Mouse (Mus musculus) cerebellum, adult 11 months (tissue): ENCODE data around the gene Cyp17a1.

Experiments
- DNase-seq: peaks from one replicate; pipeline ENCODE4 v3.0.0; 2022

The Cyp17a1 gene

GRCm38 (mm10) chr19:46672766-46673418 lies at the start of gene Cyp17a1:
TSS of gene Cyp17a1 (minus strand) at chr19:46673172.
- DNase-seq, result no peak

GRCm38 (mm10) chr19:46718150-46718549 lies 45.2 kb upstream of the Cyp17a1 start:
- DNase-seq, result no peak

- DNase-seq, result no peak
Observed at GRCm38 (mm10) chr19:46715016-46715415, 42.0 kb upstream of the Cyp17a1 start.

DNA sequence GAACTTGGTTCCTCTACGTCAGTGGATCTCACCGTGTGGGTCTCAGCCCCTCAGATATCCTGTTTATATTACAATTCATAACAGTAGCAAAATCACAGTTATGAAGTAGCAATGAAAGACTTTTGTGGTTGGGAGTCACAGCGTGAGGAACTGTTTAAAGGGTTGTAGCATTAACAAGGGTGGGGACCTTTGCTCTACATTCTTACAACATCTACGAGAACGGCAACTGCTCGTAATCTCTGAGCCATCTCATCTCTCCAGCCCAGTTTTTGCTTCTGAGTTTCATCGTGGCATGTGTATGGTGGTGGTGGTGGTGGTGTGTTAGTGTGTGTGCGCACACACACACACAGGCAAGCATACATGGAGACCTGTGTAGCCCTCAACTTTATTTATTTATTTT lies 41.3 kb upstream of the Cyp17a1 start:
- DNase-seq, result no peak

DNA sequence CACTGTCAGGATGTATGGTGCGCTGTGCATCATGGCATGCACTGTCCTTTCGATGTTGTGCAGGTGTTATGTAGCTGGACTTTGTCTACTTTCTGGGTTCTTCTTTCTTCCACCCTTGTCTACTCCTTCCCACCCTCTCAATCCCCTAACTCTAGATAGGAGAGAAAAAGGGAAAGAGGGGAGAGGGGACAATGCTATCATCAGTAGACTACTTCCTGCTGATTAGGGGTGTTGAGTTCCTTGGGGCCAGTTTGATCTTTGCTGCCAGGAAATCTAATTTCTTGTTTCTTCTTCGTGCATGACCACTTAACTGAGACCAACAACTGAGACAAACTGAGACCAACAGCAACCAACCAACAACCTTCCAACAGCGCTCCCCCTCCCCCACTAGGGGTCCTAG lies 37.6 kb upstream of the Cyp17a1 start:
- no peak for DNase-seq

DNA sequence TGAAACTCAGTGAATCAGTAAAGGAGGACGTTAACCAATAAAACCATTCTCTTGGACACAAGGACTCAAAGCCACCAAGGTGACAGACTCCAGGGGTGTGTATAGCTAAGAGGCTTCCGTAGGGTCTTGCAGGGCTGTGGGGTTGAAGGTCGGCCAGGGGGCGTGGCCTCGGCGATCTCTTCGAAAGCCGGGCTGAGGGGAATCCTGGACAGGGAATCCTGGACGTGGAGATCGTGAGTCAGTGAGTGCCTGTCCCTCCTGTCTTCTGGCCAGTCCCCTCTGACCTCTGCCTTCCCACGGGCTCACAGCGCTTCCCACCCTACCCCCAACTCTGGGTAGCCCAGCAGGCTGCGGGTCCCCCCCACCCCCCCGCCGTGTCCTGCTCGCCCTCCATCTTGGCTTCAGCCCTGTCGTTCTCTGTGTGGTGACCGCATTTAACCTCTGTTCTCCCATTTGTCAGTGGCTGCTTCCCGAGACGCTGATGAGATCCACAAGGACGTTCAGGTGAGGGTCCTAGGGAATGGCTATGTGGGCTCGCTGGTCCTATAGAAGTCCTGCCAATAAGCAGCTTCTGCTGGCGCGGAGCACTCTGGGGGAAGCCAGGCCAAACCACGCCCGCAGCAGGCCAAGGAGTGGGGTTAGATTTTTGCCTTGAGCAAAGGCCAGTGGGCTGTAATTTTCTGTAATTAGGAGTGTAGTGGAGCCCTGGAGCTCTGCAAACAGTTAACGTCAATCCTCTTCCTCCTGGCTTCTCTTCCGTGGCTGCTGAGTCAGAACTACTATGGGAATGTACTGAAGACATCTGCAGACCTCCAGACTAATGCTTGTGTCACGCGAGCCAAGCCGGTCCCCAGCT lies 34.6 kb upstream of the Cyp17a1 start, which contains the start of gene As3mt:
Gene As3mt (plus strand): TSS at position 163 of the 856 bp plus-strand sequence.
- DNase-seq, result peak; percentile 67

- no peak for DNase-seq
Observed at GRCm38 (mm10) chr19:46706540-46707295, 33.7 kb upstream of the Cyp17a1 start.

GRCm38 (mm10) chr19:46705779-46706495 lies 33.0 kb upstream of the Cyp17a1 start:
- DNase-seq, result no peak

DNA sequence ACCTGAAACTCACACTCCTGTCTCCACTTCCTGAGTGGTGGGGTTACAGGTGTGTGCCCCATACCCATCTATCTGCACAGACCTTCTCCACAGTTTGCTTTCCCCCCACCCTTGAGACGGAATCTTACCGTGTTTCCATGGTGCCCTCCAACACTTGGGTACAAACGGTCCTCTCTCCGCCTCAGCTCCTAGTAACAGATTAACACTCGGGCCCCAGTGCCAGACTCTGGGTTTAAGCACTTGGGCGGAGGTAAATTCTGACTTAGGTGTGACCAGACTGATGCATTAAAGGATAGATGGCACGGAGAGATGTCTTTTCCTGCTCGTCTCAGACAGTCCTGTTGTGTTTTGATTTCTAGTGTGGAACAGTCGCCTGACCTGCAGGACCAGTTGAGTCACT lies 28.2 kb upstream of the Cyp17a1 start:
- no peak for DNase-seq

DNA sequence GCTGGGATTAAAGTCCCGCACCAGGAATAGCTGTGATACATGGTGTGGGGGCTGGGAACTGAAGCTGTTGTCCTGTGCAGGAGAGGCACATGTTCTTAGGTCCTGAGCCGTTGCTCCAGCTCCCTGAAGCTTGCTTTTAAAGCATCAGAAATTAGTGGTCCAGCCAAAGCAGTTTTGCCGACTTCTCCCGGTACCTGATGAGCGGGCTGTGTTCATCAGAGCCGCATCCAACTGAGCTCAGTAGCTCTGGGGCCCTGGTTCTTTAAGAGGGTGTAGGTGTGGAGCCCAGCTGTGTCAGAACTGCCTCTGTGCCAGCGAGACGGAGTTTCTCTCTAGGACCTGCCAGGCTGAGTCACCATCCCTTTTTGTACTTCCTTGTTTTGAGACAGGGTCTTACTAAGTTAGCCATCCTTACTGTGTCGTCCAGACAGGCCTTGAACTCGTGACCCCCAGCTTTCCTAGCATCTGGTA lies 26.1 kb upstream of the Cyp17a1 start:
- DNase-seq, result no peak

GRCm38 (mm10) chr19:46697840-46698517 lies 25.0 kb upstream of the Cyp17a1 start:
- no peak for DNase-seq

- DNase-seq, result no peak
Observed at GRCm38 (mm10) chr19:46696943-46697342, 24.0 kb upstream of the Cyp17a1 start.

GRCm38 (mm10) chr19:46696482-46696881 lies 23.5 kb upstream of the Cyp17a1 start:
- no peak for DNase-seq

GRCm38 (mm10) chr19:46693146-46693545 lies 20.2 kb upstream of the Cyp17a1 start:
- no peak for DNase-seq

GRCm38 (mm10) chr19:46691078-46691477 lies 18.1 kb upstream of the Cyp17a1 start:
- no peak for DNase-seq

DNA sequence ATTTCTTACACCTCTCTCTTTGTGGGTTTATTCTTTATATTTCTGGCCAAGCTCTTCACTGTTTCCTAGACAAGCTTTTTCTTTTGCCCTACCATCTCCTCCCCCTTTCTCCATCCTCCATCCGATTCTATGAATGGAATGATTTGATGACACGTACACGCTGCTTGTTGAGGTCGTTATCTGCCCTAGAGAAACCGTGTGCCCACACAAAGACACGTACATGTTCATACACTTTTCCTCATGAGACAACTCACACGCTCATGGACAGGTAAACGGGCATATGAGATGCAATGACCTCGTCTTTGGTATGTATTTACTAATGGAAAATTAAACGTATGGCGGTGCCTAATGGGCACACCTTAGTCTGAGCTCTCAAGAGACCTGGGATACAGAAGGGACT lies 17.4 kb upstream of the Cyp17a1 start:
- DNase-seq, result no peak

DNA sequence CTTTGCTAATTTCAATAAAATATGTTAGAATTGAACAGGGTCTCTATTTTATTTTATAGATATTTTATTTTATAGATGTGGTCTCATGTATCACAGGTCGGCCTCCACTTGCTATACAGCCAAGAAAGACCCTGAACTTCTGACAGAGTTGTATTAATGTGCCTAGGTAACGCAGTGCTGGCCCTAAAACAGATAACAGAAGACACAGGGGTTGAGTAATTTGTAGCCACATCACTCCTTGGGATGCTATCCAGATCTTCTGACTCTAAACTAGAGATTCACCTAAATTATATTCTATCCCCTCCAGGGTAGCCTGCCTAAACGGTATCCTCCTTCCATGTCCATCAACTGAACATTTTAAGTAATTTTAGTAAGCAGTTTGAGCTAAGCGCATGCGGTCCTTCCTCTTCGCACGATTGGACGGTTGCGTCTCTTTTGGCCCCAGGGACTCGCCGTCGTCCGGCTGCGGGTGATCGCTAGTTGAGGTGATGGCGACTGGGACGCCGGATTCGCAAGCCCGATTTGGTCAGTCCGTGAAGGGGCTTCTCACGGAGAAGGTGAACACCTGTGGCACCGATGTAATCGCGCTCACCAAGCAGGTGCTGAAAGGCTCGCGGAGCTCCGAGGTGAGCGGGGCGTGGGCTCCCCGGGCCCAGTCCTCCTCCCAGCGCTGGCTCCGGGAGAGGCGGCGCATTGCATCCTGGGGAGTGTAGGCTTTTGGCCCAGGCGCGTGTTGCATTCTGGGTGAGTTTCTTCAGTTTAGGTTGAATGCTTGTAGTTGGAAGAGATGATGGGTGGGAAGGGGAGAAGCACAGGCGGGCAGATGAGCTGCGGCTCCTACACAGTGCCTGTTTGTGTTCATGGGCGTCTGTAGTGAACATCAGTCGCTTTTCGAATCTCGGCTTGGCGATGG lies 16.7 kb upstream of the Cyp17a1 start, which contains the start of gene Borcs7:
Gene Borcs7 (plus strand): TSS at position 447 of the 913 bp plus-strand sequence.
- peak; percentile 83 for DNase-seq

- no peak for DNase-seq
Observed at GRCm38 (mm10) chr19:46679720-46680383, 6.9 kb upstream of the Cyp17a1 start.

DNA sequence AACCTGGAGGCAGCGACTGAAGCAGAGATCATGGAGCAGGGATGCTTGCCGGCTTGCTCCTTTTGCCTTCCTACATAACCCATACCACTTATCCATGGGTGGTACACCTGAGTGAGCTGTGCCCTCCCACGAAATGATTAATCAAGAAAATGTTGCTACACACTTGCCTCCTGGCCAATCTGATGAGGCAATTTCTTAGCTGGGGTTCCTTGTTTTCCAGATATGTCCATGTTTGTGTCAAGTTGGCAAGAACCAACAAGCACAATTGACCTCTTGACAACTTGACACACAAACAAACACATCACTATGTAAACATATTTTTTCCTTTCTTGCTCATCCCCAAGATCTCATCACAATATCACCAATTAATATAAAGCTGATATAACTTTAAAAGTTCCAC lies 2.7 kb upstream of the Cyp17a1 start:
- DNase-seq, result no peak

DNA sequence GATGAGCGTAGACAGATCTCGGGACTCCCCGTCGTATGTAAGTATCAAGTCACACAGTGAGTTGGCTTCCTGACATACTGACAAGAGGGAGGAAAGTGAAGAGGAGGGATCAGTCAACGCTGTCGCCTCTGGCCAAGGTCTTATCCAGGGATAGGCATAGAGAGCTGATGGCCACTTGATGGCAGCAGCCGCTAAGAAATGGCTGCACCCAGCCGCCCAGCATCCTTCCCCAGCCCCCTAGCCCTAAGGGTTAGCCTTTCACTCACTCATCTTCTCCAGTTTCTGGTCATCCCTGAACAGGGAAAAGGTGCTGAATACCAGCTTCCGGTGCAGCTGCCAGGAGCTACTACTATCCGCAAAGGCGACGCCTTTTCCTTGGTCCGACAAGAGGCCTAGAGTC lies 2.3 kb downstream of the Cyp17a1 start:
- DNase-seq, result peak; percentile 39
